Mouse (Mus musculus): Measurements from ENCODE around the gene Fmod. TPM values are rescaled to one million over a fixed set of nuclear protein-coding genes. Genes with fewer than 3 reads are reported as not detected.

The Fmod gene
- total and polyA plus RNA-seq, 3 experiments, result not detected

DNA sequence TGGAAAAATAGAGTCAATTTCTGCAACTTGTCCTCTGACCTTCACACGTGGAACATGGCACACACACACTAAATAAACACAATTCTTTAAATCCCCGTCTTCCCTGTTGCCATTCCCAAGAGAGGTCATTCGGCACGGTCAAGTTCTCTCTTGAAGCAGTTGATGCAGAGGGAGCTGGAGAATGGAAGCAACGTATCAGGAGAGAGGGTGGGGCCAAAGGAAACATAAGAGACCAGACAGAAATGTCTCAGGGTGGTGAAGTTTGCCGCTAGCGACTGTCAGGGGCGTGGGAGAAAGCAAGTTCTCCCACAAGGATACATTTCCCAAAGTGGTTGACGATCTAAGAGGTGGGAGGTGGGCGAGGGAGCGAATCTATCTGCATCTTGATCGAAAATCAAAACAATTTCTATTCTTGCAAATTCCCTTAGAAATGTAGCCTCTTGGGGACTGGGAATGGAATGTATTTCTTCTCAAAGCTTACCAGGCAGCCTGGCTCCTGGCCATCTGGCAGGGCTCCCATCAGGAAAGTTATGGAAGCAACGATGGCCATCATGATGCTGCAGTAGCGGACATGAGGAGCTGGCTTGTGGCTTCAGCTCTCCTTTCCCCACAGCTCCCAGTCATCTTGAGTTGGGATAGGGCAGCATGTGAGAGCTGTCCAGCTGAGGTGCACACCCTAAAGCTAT is 8.8 kb upstream of the Fmod start:
- H3K4me1 ChIP-seq (ENCODE audit: control insufficient read depth in 1 of 2, insufficient read depth in 2 of 2), result no peaks in the 10 kb centered on the region
- no peak for TF ChIP-seq TCF12 (IDR thresholded peaks at IDR 0.05; ENCODE audit: low read depth, low read length)
- no peak for TF ChIP-seq JUND (conservative IDR thresholded peaks at IDR 0.05; ENCODE audit: low read depth, low read length)
- TF ChIP-seq ZNF384 (IDR thresholded peaks at IDR 0.05; ENCODE audit: low read depth, low read length), result no peak
- no peak for TF ChIP-seq USF1 (IDR thresholded peaks at IDR 0.05; ENCODE audit: low read depth, low read length)
- no peak for TF ChIP-seq CTCF (conservative IDR thresholded peaks at IDR 0.05 in 1 of 2, IDR thresholded peaks at IDR 0.05 in 1 of 2; ENCODE audit: low read depth in 2 of 2, low read length in 2 of 2)
- TF ChIP-seq KAT2A (IDR thresholded peaks at IDR 0.05; ENCODE audit: insufficient replicate concordance, low read length), result no peak
- TF ChIP-seq NRF1 (IDR thresholded peaks at IDR 0.05; ENCODE audit: low read depth, low read length), result no peak
- no peak for TF ChIP-seq CHD2 (IDR thresholded peaks at IDR 0.05; ENCODE audit: low read length)
- no peak for TF ChIP-seq JUN (IDR thresholded peaks at IDR 0.05; ENCODE audit: insufficient read depth, low read depth, low read length)
- TF ChIP-seq POLR2AphosphoS2 (IDR thresholded peaks at IDR 0.05; ENCODE audit: low read depth, low read length), result no peak
- no peak for TF ChIP-seq PAX5 (IDR thresholded peaks at IDR 0.05; ENCODE audit: low read length)
- TF ChIP-seq MAX (IDR thresholded peaks at IDR 0.05; ENCODE audit: low read length), result no peak
- no peak for TF ChIP-seq ZC3H11A (IDR thresholded peaks at IDR 0.05; ENCODE audit: low read depth, low read length)
- TF ChIP-seq SIN3A (IDR thresholded peaks at IDR 0.05; ENCODE audit: low read length), result no peak
- TF ChIP-seq ELF1 (IDR thresholded peaks at IDR 0.05; ENCODE audit: low read depth, low read length), result no peak
- no peak for TF ChIP-seq UBTF (IDR thresholded peaks at IDR 0.05; ENCODE audit: low read depth, low read length)
- no peaks in the 10 kb centered on the region for H3K36me3 ChIP-seq (replicated peaks in 1 of 2; ENCODE audit: control insufficient read depth in 1 of 2, insufficient read depth in 1 of 2, low read length in 1 of 2)
- dilution Hi-C loops (cut with MboI; ENCODE audit: extremely low pct_ligation_motif_present, extremely low pct_unique_long_range_greater_than_20kb, low sequenced_read_pairs) (no loop called here), in situ Hi-C loops (cut with MboI; ENCODE audit: low pct_ligation_motif_present, low pct_unique_long_range_greater_than_20kb, low sequenced_read_pairs) (no loop called here)
- no peak overlapping the region for H3K4me3 ChIP-seq (replicated peaks in 1 of 3; ENCODE audit: low read depth in 2 of 3, low read length in 2 of 3, poor library complexity in 1 of 3)
- H3K9me3 ChIP-seq (replicated peaks; ENCODE audit: low read length), result peaks cover 5% of the 10 kb centered on the region
- no peak overlapping the region for H3K9ac ChIP-seq (ENCODE audit: insufficient read depth, low read depth)
- H3K4me2 ChIP-seq (ENCODE audit: insufficient read depth, low read depth, poor library complexity, severe bottlenecking), result no peak overlapping the region
- peaks cover 94% of the 10 kb centered on the region for H3K27me3 ChIP-seq (replicated peaks)
- no peak for DNase-seq (ENCODE audit: extremely low read depth)
- no peaks in the 10 kb centered on the region for H3K79me2 ChIP-seq (replicated peaks; ENCODE audit: control insufficient read depth, extremely low read depth, insufficient read depth, poor library complexity, severe bottlenecking)
- H3K27ac ChIP-seq (ENCODE audit: insufficient read depth, low read depth), result no peak overlapping the region

DNA sequence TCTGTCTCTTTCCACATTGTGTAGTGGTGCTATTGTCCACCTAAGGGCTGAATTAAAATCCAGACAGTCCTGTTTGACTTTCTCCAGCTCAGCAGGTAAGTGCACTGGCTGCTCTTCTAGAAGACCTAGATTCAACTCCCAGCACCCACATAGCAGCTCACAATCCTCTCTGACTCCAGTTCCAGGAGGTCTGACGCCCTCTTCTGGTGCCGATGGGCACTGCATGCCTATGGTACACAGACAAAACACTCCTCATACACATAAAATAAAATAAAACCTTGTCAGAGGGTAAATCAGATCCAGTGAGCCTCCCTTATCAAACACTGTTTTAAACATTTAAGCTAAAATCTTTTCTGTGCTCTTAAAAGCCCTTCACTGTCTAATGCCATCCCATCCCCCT is 562 bp upstream of the Fmod start:
- dilution Hi-C loops (cut with MboI; ENCODE audit: extremely low pct_ligation_motif_present, extremely low pct_unique_long_range_greater_than_20kb, low sequenced_read_pairs) (no loop called here), in situ Hi-C loops (cut with MboI; ENCODE audit: low pct_ligation_motif_present, low pct_unique_long_range_greater_than_20kb, low sequenced_read_pairs) (no loop called here)
- no peaks in the 10 kb centered on the region for H3K36me3 ChIP-seq (replicated peaks in 1 of 2; ENCODE audit: control insufficient read depth in 1 of 2, insufficient read depth in 1 of 2, low read length in 1 of 2)
- H3K27ac ChIP-seq (ENCODE audit: insufficient read depth, low read depth), result no peak overlapping the region
- H3K4me2 ChIP-seq (ENCODE audit: insufficient read depth, low read depth, poor library complexity, severe bottlenecking), result no peak overlapping the region
- H3K79me2 ChIP-seq (replicated peaks; ENCODE audit: control insufficient read depth, extremely low read depth, insufficient read depth, poor library complexity, severe bottlenecking), result no peaks in the 10 kb centered on the region
- TF ChIP-seq CTCF (conservative IDR thresholded peaks at IDR 0.05 in 1 of 2, IDR thresholded peaks at IDR 0.05 in 1 of 2; ENCODE audit: low read depth in 2 of 2, low read length in 2 of 2) (peak; percentile 7 to 35; a peak in 2 of 4 replicates), USF1 (IDR thresholded peaks at IDR 0.05; ENCODE audit: low read depth, low read length) (no peak), ZMIZ1 (IDR thresholded peaks at IDR 0.05; ENCODE audit: low read depth, low read length) (no peak), RAD21 (IDR thresholded peaks at IDR 0.05; ENCODE audit: low read depth, low read length) (no peak; the same call in none of the 2 replicates)
- no peaks in the 10 kb centered on the region for H3K4me1 ChIP-seq (ENCODE audit: control insufficient read depth in 1 of 2, insufficient read depth in 2 of 2)
- DNase-seq (ENCODE audit: extremely low read depth), result no peak
- H3K4me3 ChIP-seq (replicated peaks in 1 of 3; ENCODE audit: low read depth in 2 of 3, low read length in 2 of 3, poor library complexity in 1 of 3), result no peak overlapping the region
- H3K9me3 ChIP-seq (replicated peaks; ENCODE audit: low read length), result no peaks in the 10 kb centered on the region
- peaks cover 94% of the 10 kb centered on the region for H3K27me3 ChIP-seq (replicated peaks)
- H3K9ac ChIP-seq (ENCODE audit: insufficient read depth, low read depth), result no peak overlapping the region
